Mouse (Mus musculus): ENCODE results near the gene Pycr2.
"Not testable (repeated sequence)": the region's sequence is repeated elsewhere in the genome, so short reads cannot be mapped to it uniquely, and the experiment has no call there.

The Pycr2 gene

DNA sequence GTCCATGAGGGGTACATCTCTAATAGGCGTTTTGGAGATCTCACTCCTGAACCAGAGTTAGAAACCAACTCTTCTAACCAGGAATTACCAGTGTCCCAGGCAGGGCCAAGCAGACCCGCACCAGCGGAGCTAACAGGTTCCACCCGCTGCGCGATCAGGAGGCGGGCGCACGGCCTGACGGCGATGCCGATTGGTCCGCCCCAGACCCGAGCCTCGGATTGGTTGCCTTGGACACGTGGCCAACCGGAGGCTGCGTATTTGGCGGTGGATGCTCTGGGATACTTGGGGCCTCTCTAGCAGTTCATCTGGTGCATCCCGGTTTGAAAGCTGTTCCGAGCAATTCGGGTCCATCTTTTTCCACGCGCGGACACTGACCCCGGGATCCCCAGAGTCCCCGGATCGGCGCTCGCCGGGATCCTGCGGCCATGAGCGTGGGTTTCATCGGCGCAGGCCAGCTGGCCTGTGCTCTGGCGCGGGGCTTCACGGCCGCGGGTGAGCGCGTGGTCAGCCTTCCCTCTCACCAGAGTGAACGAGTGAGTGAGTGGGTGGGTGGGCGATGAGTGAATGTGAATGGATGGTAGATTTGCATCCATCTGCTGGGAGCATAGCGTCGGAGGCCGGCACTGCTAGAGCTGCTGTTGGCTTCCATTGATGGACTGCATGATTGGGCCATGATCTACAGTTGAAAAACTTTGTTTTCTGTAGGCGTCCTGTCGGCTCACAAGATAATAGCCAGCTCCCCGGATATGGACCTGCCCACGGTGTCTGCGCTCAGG, at the start of gene Pycr2:
Pycr2 (plus strand) TSS at position 255 of the 776 bp plus-strand sequence.
- DNase-seq (ENCODE audit: extremely low spot score), result peak; percentile 94

- no peak for DNase-seq (ENCODE audit: extremely low spot score)
Measured at GRCm38 (mm10) chr1:180858763-180859162, 45.3 kb upstream of the Pycr2 start.

DNA sequence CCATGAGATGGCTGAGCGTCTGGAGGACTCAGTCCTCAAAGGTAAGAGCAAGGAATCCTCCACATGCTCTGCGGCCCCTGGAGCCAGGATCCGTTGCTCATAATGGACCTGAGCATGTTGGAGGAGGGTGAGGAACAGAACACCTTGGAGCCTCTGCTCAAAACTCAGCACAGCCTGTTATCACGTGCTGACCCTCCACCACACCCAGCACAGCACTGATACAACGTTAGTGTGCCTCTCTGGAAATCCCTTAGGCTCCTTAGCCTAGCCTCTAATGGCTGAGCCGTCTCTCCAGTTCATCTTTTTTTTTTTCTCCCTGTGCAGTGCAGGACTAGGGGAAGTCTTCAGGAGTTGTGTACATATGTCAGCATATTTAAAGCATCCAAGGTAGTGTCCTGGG, 44.1 kb upstream of the Pycr2 start:
- no peak for DNase-seq (ENCODE audit: extremely low spot score)

- peak; percentile 30 for DNase-seq (ENCODE audit: extremely low spot score)
Measured at GRCm38 (mm10) chr1:180863606-180864005, 40.5 kb upstream of the Pycr2 start.

DNA sequence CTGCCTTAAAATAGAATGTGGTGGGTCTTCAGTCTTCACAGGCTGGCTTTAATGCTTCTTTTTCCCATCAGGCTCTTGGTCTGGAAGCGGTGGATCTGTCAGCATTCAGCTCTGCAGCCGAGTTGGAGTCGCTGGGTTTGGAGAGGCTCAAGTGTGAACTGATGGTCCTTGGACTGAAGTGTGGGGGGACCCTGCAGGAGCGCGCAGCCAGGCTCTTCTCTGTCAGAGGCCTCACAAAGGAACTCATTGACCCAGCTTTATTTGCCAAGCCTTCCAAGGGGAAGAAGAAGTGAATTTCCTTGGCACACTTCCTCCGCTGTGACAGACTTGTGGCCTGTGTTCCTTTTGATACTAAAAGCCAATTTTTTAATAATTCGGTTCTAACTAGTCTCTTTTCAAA, 38.1 kb upstream of the Pycr2 start:
- no peak for DNase-seq (ENCODE audit: extremely low spot score)

DNA sequence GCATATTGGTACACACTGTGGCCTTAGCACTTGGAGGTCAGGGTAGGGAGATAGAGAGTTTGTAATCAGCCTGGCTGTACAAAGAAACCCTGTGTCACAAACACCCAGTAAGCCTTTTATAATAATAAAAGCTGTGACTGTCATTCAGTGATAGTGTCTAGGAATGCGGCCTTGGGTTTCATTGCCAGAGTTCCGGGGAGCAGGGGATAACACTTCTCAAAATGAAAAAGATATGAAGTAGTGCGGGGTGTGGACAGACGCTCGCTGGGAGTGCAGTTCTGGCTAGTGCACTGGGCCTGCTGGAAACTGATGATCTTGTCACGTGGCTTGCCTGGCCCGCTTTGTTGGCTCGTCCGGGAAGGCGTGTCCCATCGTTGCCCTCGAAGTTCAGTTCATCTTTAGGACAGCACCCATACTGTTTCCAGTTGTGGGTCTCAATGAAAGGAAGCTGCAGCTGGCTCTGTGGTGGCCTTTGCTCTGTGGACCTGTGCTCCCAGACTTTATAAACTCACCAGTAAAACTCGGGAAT, 33.9 kb upstream of the Pycr2 start:
- DNase-seq (ENCODE audit: extremely low spot score), result no peak

GRCm38 (mm10) chr1:180873861-180874484, 30.1 kb upstream of the Pycr2 start:
- peak; percentile 70 for DNase-seq (ENCODE audit: extremely low spot score)

GRCm38 (mm10) chr1:180874615-180875014, 29.5 kb upstream of the Pycr2 start:
- DNase-seq (ENCODE audit: extremely low spot score), result no peak

- no peak for DNase-seq (ENCODE audit: extremely low spot score)
Measured at GRCm38 (mm10) chr1:180875126-180875525, 29.0 kb upstream of the Pycr2 start.

DNA sequence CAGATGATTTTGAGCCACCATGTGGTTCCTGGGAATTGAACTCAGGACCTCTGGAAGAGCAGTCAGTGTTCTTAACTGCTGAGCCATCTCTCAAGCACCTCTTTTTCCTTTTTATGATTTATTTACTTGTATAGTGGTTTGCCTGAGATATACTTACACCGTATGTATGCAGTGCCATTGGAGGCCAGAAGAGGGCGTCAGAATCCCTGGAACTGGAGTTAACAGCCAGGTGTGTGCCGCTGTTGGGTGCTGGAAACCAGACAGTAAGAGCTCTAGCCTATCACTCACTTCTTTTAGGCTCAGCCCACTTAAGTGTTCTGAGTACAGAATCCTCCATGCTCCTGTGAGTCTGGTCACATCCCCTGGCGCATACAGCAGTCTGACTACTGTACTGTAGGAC, 26.6 kb upstream of the Pycr2 start:
- no peak for DNase-seq (ENCODE audit: extremely low spot score)

- no peak for DNase-seq (ENCODE audit: extremely low spot score)
Measured at GRCm38 (mm10) chr1:180881768-180882167, 22.3 kb upstream of the Pycr2 start.

DNA sequence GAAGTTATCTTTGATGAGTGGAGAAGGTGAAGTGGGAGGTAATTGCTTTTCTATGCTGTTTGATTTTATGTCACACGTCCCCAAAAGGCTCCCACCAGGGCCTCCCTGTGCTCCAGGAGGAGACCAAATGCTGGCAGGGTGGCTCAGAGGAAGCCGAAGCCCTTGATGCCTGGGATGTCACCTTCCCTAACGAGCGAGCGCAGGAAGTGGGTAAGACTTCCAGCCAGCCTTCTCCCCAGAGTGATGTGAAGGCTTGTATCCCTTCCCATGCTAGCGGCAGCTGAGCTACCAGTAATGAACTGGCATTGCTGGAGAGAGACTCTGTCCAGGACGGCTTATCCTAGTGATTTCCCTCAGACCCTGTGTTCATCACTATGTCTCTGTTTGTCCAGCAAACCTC, 20.4 kb upstream of the Pycr2 start:
- DNase-seq (ENCODE audit: extremely low spot score), result no peak

DNA sequence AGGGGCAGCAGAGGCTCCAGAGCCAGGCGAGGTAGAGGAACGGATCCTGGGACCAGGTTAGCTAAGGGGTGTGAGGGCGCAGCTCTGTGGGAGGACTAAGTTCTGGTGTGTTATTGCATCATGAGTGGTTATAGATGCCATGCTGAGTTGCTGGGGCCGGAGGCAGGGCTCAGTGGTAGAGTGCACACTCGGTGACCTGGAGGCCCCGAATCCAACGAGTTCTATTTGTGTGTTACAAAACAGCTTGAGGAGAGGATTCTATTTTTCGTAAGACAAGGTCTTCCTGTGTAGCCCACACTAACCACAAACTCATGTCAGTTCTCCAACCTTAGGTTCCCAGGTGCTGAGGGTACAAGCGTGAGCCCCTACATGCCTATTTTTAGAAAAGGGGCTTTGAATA, 19.6 kb upstream of the Pycr2 start:
- DNase-seq (ENCODE audit: extremely low spot score), result no peak

DNA sequence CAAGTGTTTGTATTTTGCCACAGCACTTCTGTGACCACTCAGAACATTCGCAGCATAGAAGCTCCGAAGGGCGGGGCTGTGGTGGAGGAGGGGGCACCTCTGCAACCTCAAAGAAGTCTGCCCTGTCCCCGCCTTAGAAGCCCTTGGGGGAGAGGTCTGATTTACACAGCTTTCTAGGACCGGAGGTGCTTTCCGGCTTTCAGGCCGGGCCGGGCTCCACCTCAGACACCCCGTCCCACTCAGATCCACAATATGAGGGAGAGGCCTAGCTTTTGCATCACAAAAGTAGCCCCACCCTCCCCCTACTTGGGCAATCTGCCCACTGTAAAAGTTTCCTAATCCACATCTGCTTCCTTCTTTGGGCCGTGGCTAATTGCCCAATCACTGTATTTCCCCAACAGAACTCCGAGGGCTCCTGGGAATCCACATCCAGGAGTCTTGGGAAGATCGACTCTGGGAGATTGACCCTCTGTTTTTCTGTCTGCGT, 15.5 kb upstream of the Pycr2 start:
- peak; percentile 31 for DNase-seq (ENCODE audit: extremely low spot score)

DNA sequence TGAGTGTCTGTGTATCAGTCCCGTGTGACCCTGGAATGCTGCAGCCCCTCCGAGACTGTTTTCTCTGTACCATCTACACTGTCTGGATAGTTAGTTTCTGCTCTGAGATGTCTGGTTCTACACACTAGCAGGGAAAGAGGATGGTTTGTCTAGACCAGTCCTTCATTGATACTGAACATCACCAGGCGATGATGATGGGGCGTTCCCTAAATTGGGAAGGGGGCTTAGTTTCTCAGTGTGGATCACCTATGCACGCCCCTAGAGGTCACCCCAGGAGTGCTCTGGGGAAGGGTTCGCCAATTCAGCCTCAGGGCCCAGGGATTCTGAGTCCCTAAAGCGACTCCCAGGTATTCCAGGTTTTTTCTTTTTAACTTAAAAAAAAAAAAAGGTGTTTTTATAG, 14.9 kb upstream of the Pycr2 start:
- DNase-seq (ENCODE audit: extremely low spot score), result no peak

- DNase-seq (ENCODE audit: extremely low spot score), result no peak
Measured at GRCm38 (mm10) chr1:180889841-180890240, 14.3 kb upstream of the Pycr2 start.

DNA sequence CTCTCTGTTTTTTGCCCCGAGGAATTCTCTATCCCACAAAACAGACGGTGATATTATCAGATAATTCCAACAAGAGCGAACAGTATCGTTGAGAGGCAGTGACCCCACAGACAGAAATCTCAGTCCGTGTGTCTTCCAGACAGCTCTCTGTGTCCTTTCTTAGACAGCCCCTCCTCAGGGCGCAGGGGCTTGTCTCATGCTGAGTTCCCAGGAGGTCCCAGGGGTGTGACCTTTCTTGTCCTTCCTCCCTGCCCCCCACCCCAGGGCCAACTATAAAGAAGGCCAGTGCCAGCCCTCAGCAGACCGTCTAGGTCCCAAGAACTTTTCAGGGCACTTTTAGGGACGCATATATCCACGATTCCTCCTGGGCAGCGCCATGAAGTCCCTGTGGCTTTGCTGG, 11.3 kb upstream of the Pycr2 start, which contains the start of gene Lefty2:
Lefty2 (plus strand) TSS at position 301 of the 400 bp plus-strand sequence.
- DNase-seq (ENCODE audit: extremely low spot score), result no peak

- not testable (repeated sequence) for DNase-seq (ENCODE audit: extremely low spot score)
Measured at GRCm38 (mm10) chr1:180894088-180894987, 9.8 kb upstream of the Pycr2 start.

DNA sequence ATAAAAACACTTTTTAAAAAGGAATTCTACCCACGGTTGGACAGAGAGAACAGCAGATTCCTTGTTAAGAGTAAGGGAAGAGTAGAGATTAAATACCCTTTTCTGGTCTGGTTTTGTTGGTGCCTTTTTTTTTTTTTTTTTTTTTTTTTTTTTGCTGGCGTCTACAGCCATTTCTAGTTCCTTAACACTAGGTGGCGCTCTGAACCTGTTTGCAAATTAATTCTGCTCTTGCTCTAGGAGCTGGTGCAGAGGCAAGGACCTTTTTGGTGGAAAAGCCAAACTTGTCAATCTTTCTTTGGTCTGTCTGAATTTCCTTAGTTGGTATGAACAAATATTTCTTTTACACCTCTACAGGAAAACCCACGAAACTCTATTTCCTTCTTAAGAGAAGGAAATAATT, 3.0 kb upstream of the Pycr2 start:
- DNase-seq (ENCODE audit: extremely low spot score), result peak; percentile 41

- no peak for DNase-seq (ENCODE audit: extremely low spot score)
Measured at GRCm38 (mm10) chr1:180902915-180903314, 1.2 kb upstream of the Pycr2 start.

DNA sequence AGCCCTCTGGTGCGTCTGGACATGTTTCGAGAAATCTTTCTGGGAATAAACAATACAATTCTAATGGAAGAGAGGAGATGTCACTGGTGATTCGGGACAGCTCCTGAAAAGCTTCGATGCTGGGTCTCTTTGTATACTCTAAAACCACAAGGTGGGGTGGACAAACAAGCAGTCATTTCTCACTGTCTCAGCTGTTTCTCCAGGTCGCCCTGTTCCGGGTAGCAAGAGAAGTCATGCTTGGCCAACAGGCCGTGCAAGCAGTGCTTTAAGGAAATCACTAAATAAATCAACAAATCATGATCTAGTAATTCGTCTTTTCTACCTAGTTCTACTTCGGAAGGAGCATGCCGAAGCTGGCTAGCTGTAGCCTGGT, 441 bp upstream of the Pycr2 start:
- no peak for DNase-seq (ENCODE audit: extremely low spot score)

DNA sequence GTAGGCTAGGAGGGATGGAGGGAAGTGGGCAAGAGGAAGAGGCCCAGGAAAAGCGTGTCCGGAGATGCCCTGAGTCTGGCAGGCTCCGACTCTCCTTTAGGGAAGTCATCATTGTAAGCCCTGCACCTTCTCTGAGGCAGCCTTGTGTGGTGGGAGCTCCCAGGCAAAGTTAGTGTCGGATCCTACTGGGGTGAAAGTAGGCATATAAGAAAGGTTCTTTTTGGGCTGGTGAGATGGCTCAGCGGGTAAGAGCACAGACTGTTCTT, 655 bp downstream of the Pycr2 start:
- DNase-seq (ENCODE audit: extremely low spot score), result no peak

Measured in embryo, embryonic 9.5 days (tissue).